Mouse (Mus musculus) brain, embryonic 14.5 days (tissue): ENCODE measurements around the gene Radil.

ENCODE experiments used
- CTCF ChIP-seq: fragments of 200-500 bp; IDR thresholded peaks from 2 replicates; pipeline ENCODE4 v1.5.1; 2012; ENCODE audit warnings: inconsistent platforms, mild to moderate bottlenecking, moderate library complexity, borderline replicate concordance; ENCODE audit not compliant: insufficient read depth, insufficient read length; ENCODE audit errors: extremely low read depth
- POLR2A ChIP-seq: fragments of 200-500 bp; IDR thresholded peaks from 2 replicates; pipeline ENCODE4 v1.6.1; 2012; ENCODE audit warnings: mild to moderate bottlenecking, inconsistent platforms, borderline replicate concordance; ENCODE audit not compliant: poor library complexity, insufficient read depth, insufficient read length, severe bottlenecking; ENCODE audit errors: extremely low read depth

DNA sequence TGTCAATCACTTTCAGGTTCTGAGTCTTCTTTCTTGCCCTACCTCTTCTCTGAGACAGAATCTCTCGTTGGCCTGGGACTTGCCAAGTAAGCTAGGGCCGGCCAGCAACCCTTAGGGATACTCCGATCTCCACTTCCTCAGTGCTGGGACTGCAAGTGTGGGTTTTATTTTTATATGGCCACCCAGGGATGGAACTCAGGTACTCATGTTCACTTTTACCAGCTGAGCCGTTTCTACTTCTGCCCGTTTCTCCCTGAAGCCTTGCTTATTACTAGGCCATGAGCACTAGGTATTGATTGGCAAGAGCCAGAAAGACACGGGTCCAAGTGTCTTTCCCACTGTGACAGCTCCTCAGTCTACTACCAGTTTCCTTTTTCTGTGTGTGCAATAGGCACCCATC, 87.9 kb downstream of the Radil start:
- TF ChIP-seq CTCF (no peak), POLR2A (no peak)
